Mouse (Mus musculus): ENCODE measurements around the gene Myo6.

GRCm38 (mm10) chr9:80306390-80306789 lies 141.6 kb downstream of the Myo6 start:
- TF ChIP-seq CTCF (conservative IDR thresholded peaks at IDR 0.05 in 1 of 2, IDR thresholded peaks at IDR 0.05 in 1 of 2; ENCODE audit: low read depth in 2 of 2, low read length in 2 of 2) (no peak), PAX5 (IDR thresholded peaks at IDR 0.05; ENCODE audit: low read length) (no peak), JUN (IDR thresholded peaks at IDR 0.05; ENCODE audit: insufficient read depth, low read depth, low read length) (no peak), MYC (IDR thresholded peaks at IDR 0.05; ENCODE audit: low read depth, low read length) (no peak), POLR2AphosphoS2 (IDR thresholded peaks at IDR 0.05; ENCODE audit: low read depth, low read length) (no peak), USF1 (IDR thresholded peaks at IDR 0.05; ENCODE audit: low read depth, low read length) (no peak), SIN3A (IDR thresholded peaks at IDR 0.05; ENCODE audit: low read length) (no peak), ELF1 (IDR thresholded peaks at IDR 0.05; ENCODE audit: low read depth, low read length) (no peak)

Measured in CH12.LX (cell line).